Mouse (Mus musculus) testis, adult 2 months (tissue): ENCODE measurements around the gene Ninj2. TPM values are rescaled to one million over a fixed set of nuclear protein-coding genes. Genes with fewer than 3 reads are reported as not detected.

Experiments used
- H3K27ac ChIP-seq: fragments of 200-500 bp; 2 replicates; pipeline ENCODE4 v1.5.1; 2012; ENCODE audit warnings: low read depth, low read length; ENCODE audit not compliant: control insufficient read depth, insufficient read depth
- H3K27me3 ChIP-seq: fragments of 200-500 bp; 2 replicates; pipeline ENCODE4 v1.6.1; 2012; ENCODE audit warnings: mild to moderate bottlenecking, low read length, moderate library complexity; ENCODE audit not compliant: control insufficient read depth, insufficient read depth
- H3K36me3 ChIP-seq: fragments of 200-500 bp; 2 replicates; pipeline ENCODE4 v1.6.1; 2012; ENCODE audit warnings: mild to moderate bottlenecking, low read length; ENCODE audit not compliant: control insufficient read depth, insufficient read depth
- H3K4me1 ChIP-seq: fragments of 200-500 bp; 2 replicates; pipeline ENCODE4 v1.6.1; 2012; ENCODE audit warnings: low read length; ENCODE audit not compliant: control insufficient read depth, insufficient read depth
- H3K4me3 ChIP-seq: fragments of 200-500 bp; 2 replicates; pipeline ENCODE4 v1.5.1; 2012; ENCODE audit warnings: low read depth, mild to moderate bottlenecking, low read length, moderate library complexity, mixed read lengths; ENCODE audit not compliant: control insufficient read depth
- CTCF ChIP-seq: fragments of 200-500 bp; IDR thresholded peaks from 2 replicates; pipeline ENCODE4 v1.5.1; 2012; ENCODE audit warnings: low read depth, mild to moderate bottlenecking, inconsistent platforms, low read length, moderate library complexity; ENCODE audit not compliant: control insufficient read depth, insufficient read depth, insufficient replicate concordance
- POLR2A ChIP-seq: fragments of 200-500 bp; IDR thresholded peaks from 2 replicates; pipeline ENCODE4 v1.6.1; 2012; ENCODE audit warnings: low read depth, mild to moderate bottlenecking, inconsistent platforms, low read length, moderate library complexity; ENCODE audit not compliant: control insufficient read depth
- polyA plus RNA-seq: library from polyadenylated mRNA; depleted of rRNA; stranded (reverse); fragments of >200 nt; gene quantifications from 2 replicates; pipeline ENCODE4 v1.2.3, GENCODE M21; 2012

The Ninj2 gene
- polyA plus RNA-seq, 1 experiment = 0.17 TPM

DNA sequence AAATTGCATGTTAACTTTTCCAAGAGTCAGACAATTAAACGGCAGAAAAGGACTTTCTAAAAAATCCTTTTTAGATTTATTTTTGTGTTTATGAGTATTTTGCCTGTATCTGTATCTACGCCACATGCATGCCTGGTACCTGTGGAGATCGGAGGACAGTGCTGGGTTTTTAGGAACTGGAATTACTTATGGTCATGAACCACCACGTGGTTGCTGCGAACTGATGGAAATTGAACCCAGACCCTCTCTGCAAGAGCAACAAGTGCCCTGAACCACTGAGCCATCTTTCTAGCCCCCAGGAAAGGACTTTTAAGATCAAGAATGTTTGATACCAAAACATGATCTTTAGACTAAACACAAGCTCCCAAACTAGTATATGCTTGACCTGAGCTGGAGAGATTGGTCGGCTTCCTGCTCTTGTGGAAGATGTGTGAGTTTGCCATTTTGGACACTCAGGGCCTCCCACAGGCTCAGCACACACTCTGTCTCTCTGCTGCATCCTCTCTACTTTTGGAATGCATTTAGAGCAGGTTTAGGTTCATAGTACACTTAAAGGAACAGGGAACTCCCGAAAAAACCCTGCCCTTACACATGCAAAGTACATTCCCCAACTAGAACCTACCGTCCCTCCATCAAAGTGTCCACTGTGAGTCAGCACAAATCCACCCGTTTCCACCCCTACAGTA, 1.1 kb downstream of the Ninj2 start:
- Histone ChIP-seq H3K27ac (no peak overlapping the region), H3K4me1 (no peaks in the 10 kb centered on the region), H3K27me3 (no peaks in the 10 kb centered on the region), H3K36me3 (no peaks in the 10 kb centered on the region), H3K4me3 (no peak overlapping the region)
- TF ChIP-seq POLR2A (no peak), CTCF (no peak)

DNA sequence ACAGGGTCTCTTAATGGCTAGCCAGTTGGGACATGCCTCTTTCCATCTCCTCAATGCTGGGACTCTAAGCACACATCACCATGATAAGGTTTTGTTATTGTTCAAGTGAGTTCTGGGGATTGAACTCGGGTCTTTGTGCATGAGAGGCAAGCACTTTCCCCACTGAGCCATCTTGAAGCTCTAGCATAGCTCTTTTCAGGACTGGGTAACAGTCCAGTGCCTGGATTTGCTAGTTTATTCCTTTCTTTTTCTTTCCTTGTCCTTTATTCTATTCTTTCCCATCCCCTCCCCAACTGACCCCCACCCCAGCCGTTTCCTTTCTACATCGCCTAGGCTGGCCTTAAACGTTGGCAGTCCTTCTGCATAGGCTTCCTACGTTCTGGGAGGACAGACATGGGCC, 1.9 kb downstream of the Ninj2 start:
- no peaks in the 10 kb centered on the region for H3K36me3 ChIP-seq
- H3K27me3 ChIP-seq = no peaks in the 10 kb centered on the region
- no peak overlapping the region for H3K4me3 ChIP-seq
- no peaks in the 10 kb centered on the region for H3K4me1 ChIP-seq
- H3K27ac ChIP-seq = no peak overlapping the region
- TF ChIP-seq CTCF (no peak), POLR2A (no peak)

DNA sequence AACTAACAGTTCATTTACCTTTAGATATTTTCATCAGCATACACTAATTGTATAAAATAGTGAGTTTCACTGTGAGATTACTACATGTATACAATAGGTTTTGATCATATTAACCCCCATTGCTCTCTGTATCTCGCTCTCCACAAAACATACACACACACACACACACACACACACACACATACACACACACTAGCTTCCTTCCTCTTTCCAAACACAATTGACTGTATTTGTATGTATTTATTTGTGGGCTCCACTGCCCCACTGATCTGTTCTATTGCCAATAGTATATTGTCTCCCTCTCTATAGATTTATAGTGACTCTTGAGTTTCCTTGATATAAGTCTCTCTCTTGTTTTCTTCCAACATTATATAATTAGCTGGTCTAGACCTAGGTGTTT, 2.4 kb downstream of the Ninj2 start:
- Histone ChIP-seq H3K36me3 (no peaks in the 10 kb centered on the region), H3K27ac (no peak overlapping the region), H3K27me3 (no peaks in the 10 kb centered on the region), H3K4me3 (no peak overlapping the region), H3K4me1 (no peaks in the 10 kb centered on the region)
- TF ChIP-seq POLR2A (no peak), CTCF (no peak)

DNA sequence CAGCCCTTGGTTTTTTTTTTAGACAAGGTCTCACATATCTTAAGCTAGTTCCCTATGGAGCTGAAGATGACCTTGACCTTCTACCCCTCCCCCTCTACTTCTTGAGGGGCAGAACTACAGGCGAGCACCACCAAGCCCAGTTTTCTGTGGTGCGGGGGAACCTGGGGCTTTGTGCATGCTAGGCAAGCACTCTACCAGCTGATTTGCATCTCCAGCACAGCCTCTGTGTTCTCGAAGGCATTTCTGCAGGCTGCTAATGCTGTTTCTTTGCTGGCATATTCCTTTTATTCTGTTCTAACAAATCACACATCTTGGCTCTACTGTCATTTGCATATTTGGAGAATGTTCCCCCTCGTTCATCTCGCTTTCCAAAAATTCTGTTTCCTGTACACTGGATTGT, 6.2 kb downstream of the Ninj2 start:
- Histone ChIP-seq H3K4me3 (no peak overlapping the region), H3K36me3 (no peaks in the 10 kb centered on the region), H3K4me1 (no peaks in the 10 kb centered on the region), H3K27me3 (no peaks in the 10 kb centered on the region), H3K27ac (no peak overlapping the region)
- TF ChIP-seq CTCF = no peak
- TF ChIP-seq POLR2A = no peak

DNA sequence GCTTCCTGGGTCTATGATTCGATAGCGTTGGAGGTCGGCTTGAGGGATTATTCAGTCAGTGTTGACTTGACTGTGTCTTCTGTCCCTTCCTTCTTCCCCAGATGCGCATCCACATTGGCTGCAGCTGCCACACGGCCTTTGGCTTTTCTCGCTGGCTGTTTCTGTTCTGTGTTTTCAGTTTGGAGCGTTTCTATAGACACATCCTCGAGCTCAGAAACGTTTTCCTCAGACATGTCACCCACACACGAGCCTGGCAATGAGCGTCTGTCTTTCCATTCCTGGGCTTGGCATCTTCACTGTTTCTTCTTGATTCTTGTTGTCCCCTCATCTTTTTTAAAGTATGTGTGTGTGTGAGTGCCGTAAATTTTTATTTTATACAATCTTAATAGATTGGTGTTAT, 8.1 kb downstream of the Ninj2 start:
- Histone ChIP-seq H3K36me3 (no peaks in the 10 kb centered on the region), H3K27me3 (no peaks in the 10 kb centered on the region), H3K4me3 (no peak overlapping the region), H3K27ac (no peak overlapping the region), H3K4me1 (no peaks in the 10 kb centered on the region)
- TF ChIP-seq POLR2A = no peak
- no peak for TF ChIP-seq CTCF

DNA sequence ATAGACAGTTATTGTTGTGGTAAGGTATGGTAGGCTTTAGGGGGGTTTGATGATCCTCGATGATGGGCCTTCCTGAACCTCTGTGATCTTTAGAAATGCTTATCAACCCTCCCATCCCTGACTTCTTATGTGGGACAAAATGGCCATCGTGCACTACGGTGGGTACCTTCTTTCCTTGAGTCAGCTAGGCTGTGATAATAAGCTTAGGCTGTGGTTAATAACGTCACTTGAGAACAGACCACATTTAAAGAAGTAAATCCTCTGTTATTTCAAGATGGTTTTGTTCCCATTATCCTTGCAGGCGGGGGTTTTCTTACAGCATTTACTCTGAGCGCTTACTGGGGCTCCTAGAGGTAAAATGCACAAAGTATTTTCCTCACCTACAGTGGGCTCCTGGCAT, 8.8 kb downstream of the Ninj2 start:
- H3K4me3 ChIP-seq = no peak overlapping the region
- no peaks in the 10 kb centered on the region for H3K4me1 ChIP-seq
- H3K27me3 ChIP-seq = no peaks in the 10 kb centered on the region
- no peak overlapping the region for H3K27ac ChIP-seq
- TF ChIP-seq POLR2A (no peak), CTCF (no peak)
- no peaks in the 10 kb centered on the region for H3K36me3 ChIP-seq

DNA sequence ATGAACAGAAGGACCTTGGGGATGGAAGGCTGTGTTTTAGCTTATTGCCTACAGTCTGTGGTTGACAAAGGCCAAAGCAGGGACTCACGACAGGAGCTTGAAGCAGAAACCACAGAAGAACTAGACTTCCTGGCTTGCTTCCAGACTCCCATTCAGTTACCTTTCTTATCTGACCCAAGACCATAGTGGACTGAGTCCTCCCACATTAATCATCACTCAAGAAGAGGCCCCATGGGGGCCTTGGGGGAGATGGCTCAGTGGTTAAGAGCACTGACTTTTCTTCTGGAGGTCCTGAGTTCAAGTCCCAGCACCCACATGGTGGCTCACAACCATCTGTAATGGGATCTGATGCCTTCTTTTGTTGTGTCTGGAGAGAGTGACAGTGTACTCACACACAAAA, 10.0 kb downstream of the Ninj2 start:
- Histone ChIP-seq H3K27ac (no peak overlapping the region), H3K27me3 (no peaks in the 10 kb centered on the region), H3K4me3 (no peak overlapping the region), H3K36me3 (no peaks in the 10 kb centered on the region), H3K4me1 (no peaks in the 10 kb centered on the region)
- TF ChIP-seq CTCF = no peak
- no peak for TF ChIP-seq POLR2A

DNA sequence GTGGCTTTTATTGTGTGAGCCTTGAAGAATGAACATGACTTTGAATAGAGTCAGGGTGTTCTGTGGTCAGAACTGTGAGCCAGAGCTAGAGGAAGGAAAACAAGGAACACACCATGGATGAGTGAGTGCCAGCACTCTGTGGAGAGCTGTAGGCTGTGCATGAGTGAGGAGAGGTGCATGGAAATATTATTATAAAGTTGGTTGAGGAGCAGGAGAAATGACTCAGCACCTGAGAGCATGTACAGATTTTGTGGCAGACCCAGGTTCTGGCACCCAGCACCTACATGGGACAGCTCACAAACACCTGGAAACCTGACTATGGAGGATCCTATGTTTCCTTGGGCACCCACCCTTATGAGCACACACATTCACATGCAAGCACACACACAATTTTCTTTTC, 11.9 kb downstream of the Ninj2 start:
- Histone ChIP-seq H3K27ac (no peak overlapping the region), H3K36me3 (no peaks in the 10 kb centered on the region), H3K4me3 (no peak overlapping the region), H3K27me3 (no peaks in the 10 kb centered on the region), H3K4me1 (peaks cover 4% of the 10 kb centered on the region)
- TF ChIP-seq CTCF = no peak
- TF ChIP-seq POLR2A = no peak
